Mouse (Mus musculus) fibroblast of lung, adult 2 months (primary cell): ENCODE data around the gene Nfatc3.

Experiments used
- DNase-seq: peaks from one replicate; pipeline ENCODE4 v3.0.0-alpha.2; 2011; ENCODE audit warnings: low read depth

Gene Nfatc3

GRCm38 (mm10) chr8:106146014-106146413, 87.4 kb downstream of the Nfatc3 start:
- no peak for DNase-seq

GRCm38 (mm10) chr8:106147868-106148565, 89.4 kb downstream of the Nfatc3 start:
- no peak for DNase-seq

DNA sequence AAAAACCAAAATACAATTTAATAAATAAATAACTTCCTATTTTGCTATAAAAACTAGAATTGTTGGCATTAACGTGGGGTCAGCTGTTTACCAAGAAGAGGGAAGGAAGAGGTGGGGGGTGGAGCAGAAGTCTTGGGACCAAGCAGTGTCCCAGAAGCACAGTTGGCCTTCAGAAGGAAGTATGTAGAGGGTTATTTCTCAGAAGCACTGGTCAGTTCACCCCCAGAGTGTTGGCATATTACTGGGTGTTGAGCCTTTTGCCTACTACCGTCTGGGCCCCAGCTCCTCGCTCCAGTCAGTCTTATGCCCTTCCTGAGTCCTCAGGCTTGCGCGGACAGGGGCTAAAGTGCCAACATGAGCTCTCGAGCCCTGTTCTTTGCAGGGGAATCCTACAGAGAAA, 90.4 kb downstream of the Nfatc3 start:
- no peak for DNase-seq

DNA sequence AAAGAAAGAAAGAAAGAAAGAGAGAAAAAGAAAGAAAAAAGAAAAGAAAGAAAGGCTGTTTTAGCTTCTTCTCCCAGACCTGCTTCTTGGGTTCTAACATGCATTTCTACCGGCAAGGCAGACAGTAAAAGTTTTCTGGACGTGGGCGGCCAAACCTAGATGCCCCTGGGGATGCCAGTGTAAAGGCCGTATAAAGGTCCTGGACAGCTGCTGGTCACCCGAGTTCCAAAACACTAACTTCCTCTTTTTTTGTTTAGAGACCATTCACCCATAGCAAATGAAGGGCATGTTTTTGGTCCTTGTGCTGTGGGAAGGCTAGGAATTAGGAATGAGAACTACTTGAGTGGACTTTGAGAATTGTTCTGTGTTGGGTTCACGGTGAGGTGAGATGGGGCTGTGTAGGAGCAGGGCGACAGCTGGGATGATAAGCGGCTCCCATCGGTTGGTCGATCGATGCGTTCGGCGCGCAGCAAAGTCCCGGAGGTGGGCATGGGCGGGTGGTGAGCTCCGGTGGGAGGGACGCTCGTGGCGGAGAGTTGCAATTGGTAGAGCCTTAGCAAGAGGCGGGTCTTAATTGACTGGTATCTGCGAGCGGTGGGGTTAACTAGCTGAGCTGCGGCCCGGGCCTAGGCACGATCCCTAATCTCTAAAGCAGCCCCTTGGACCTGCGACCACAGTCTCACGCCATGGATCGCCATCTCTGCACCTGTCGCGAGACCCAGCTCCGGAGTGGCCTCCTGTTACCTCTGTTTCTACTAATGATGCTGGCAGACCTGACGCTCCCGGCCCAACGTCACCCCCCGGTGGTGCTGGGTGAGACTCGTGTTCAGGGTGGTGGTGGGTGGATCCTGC, 91.4 kb downstream of the Nfatc3 start, which contains the start of gene Pla2g15:
Pla2g15 (plus strand) TSS at position 599 of the 852 bp plus-strand sequence.
- peak; percentile 80 for DNase-seq

DNA sequence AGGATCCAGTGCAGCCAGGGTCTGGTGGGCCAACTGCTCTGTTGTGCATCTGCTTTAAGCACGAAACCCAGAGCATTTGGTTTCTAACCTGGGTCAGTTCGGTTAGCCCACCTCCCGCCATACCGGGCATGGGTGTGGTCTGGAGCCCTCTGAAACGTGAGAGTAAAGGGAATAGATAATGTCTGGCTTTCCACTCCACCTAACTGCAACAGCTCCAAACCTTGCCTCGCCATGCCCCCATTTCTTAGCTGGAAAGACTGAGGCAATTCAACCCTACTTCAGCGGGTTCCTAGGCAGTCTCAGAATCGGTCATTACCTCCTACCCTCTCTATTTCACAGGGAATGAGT, 92.0 kb downstream of the Nfatc3 start:
- no peak for DNase-seq

- DNase-seq: no peak
Measured at GRCm38 (mm10) chr8:106151041-106151440, 92.4 kb downstream of the Nfatc3 start.

- no peak for DNase-seq
Measured at GRCm38 (mm10) chr8:106152876-106153275, 94.2 kb downstream of the Nfatc3 start.

DNA sequence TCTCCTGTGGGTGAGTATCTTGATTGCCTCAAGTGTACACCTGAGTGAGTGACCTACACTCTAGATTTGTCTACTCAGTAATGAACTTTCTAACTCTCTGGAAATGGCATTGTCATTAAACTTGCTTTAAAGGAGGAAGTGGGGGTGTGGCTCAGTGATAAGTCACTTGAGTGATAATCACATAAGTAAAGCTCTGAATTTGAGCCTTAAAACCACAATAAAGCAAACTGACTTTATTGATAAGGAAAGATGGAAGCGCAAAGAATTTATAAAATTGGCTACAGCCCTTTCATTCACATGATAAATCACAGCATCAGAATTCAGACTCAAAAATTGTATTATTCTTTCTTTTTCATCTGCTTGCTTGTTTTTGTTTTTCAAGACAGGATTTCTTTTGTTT, 98.8 kb downstream of the Nfatc3 start:
- DNase-seq: no peak

DNA sequence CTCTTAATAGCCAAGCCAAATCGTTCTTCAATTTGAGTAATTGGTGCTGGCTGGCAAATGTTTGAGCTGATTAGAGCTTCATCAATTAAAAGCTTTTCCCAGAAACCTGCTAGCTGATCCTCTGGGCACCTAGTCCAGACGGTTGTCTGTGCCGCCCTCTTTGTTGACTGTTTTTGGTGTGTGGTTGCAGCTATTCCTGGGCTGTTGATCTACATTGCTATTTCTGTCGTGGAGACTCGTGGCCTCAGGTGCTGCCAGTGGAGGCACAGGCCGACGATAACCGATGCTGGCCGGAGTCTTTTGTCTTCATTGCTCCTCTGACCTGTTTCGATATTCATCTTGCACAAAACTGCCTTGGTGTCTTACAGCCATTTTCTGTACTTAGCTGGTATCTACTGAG, 99.7 kb downstream of the Nfatc3 start:
- no peak for DNase-seq

DNA sequence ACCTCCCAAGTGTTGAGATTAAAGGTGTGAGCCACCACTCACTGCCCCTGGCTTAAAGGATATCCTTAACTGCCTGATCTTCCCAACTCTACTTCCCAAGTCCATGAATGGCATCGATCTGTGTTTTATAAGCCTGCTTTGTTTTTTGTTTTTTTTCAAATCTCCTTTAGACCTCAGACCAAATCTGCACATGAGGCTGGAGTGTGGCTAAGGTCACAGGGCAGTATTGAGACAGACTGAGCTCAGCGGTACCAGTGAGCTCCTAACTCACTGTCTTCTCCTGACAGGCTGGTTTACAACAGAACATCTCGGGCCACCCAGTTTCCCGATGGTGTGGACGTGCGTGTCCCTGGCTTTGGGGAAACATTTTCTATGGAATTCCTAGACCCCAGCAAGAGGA, 101.2 kb downstream of the Nfatc3 start:
- no peak for DNase-seq

DNA sequence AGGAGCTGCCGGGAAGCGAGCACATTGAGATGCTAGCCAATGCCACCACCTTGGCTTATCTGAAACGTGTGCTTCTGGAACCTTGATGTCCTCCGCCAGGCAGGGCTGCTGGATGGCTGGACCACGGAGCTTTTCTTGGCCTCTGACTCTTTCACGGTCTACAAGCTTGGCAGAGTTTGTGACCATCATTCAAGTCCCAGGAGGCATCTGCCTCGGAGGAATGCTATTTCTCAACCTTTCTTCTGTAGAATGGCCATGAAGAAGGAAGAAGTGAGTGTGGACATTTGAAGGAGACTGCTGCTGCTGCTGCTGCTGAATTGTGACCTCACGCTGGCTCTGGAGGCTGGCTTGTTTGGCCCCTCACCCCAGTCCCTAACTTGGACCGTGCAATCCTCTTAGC, 104.6 kb downstream of the Nfatc3 start:
- DNase-seq: no peak

DNA sequence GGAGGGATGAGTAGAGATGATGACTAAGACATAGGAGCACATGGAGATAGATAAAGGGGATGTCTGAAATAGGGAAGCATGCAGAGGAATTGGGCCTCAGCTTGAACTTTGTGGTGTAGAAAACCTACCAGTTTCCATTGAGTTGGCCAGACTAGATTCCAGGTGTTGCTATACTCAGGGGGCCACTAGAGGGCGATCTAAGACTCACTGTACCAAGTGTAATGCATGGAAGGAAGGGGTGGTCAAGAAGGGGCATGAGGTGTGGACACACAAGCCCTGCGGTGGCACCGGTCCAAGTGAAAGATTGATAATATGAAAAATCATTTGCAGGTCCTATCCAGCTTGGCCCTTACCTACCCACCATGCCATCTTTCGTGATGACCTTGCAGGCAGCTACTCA, 106.8 kb downstream of the Nfatc3 start:
- no peak for DNase-seq

GRCm38 (mm10) chr8:106168356-106169016, 109.8 kb downstream of the Nfatc3 start, which contains the start of gene Slc7a6:
Slc7a6 (plus strand) TSS chr8:106168857.
- no peak for DNase-seq

GRCm38 (mm10) chr8:106169017-106169933, 110.6 kb downstream of the Nfatc3 start:
- no peak for DNase-seq

DNA sequence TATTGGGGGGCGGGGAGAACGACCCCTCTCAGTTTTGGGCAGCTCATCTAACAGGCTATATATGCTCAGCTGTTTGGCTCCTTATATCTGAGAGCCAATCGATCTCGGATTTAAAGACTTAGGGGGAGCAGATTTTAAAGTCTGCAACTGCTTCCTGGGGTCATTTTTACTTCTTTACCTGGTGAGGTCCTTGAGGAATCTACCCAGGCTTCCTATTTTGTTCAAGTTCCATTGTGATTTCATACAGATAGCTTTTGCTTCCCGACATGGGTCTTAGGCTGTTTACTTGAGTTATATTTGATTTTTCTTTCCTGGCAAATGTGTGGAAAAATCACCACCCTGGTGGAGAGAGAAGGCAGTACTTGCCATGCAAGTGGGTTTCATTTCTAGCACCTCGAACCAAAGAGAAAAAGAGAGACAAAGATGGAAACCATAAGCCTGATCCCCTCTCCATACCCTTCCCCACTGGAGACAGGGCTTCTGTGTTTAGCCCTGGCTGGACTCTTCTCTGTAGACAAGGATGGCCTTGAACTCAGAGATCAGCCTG, 111.4 kb downstream of the Nfatc3 start:
- no peak for DNase-seq

DNA sequence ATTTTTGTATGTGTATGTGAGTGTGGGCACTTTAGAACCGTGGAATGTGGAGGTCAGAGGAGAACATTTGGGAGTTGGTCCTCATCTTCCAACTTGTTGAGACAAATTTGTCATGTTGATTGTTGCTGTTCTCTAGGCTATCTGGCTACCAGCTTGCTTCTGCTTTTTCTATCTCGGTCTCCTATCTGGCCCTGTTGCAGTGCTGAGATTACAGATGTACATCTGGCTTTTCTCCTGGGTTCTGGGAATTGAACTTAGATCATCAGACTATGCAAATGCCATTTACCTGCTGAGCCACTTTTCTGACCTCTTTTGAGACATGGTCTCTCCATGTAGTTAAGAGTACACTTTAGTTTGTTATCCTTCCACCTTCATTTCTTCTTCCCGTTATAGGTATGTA, 114.9 kb downstream of the Nfatc3 start:
- DNase-seq: no peak

- no peak for DNase-seq
Measured at GRCm38 (mm10) chr8:106176891-106177290, 118.3 kb downstream of the Nfatc3 start.

GRCm38 (mm10) chr8:106177594-106177993, 119.0 kb downstream of the Nfatc3 start:
- DNase-seq: no peak

- no peak for DNase-seq
Measured at GRCm38 (mm10) chr8:106178428-106178827, 119.8 kb downstream of the Nfatc3 start.
